Mouse (Mus musculus) heart, postnatal 4 days (tissue): ENCODE results near the gene Hoxb5. TPM values are rescaled to one million over a fixed set of nuclear protein-coding genes. Genes with fewer than 3 reads are reported as not detected.
A peak's percentile ranks its signal among the peaks of the same experiment; 100 is the strongest.

ENCODE experiments used
- DNase-seq: peaks from one replicate; pipeline ENCODE4 v3.0.0; 2021
- microRNA-seq, 2 experiments: library from miRNA; unstranded; fragments of <30 nt; microRNA quantifications; one replicate each; pipeline ENCODE4 v1.2.0; 2021 to 2022
- total RNA-seq, 2 experiments: library from RNA; stranded (reverse); gene quantifications; 2 replicates each; pipeline ENCODE4 v1.2.3; 2021

Hoxb5 gene
- total RNA-seq, 2 experiments from 2014 or later: 0.32 TPM; not detected in 1

- peak; percentile 22 for DNase-seq
Measured at GRCm38 (mm10) chr11:96354376-96354775, 51.2 kb downstream of the Hoxb5 start.

GRCm38 (mm10) chr11:96354801-96355311 is 51.7 kb downstream of the Hoxb5 start:
- no peak for DNase-seq

Small RNAs within 50 kb of the gene (microRNA-seq; reads per million reads assigned to microRNA genes)
- gene Mir10a: 916 to 952 reads per million in 2 experiments
- gene Mir196a-1: 0 reads per million in 2 experiments

Other genes starting within 250 kb of the Hoxb5 start
- 10 to 100 TPM; 47.4 to 48.3 TPM for gene Ube2z, start 237.9 kb upstream of the Hoxb5 start, total RNA-seq
- 1,000 to 10,000 TPM; 2,269 to 2,363 TPM for gene Atp5g1, start 227.7 kb upstream of the Hoxb5 start, total RNA-seq
- gene Calcoco2, start 191.4 kb upstream of the Hoxb5 start, total RNA-seq: not detected
- not detected for gene Ttll6, start 169.6 kb upstream of the Hoxb5 start, total RNA-seq
- gene Hoxb13, start 109.0 kb upstream of the Hoxb5 start, total RNA-seq: not detected
- gene Hoxb9, start 31.9 kb upstream of the Hoxb5 start, total RNA-seq: not detected
- gene Hoxb8, start 21.4 kb upstream of the Hoxb5 start, total RNA-seq: not detected
- under 1 TPM in 1 of 2 experiments, not detected in 1; 0.24 TPM for gene Hoxb7, start 16.7 kb upstream of the Hoxb5 start, total RNA-seq
- not detected for gene Hoxb6, start 10.9 kb upstream of the Hoxb5 start, total RNA-seq
- 1 to 10 TPM in 1 of 2 experiments, under 1 TPM in 1; 0.74 to 1.0 TPM for gene Hoxb4, start 14.9 kb downstream of the Hoxb5 start, total RNA-seq
- gene Hoxb3, start 20.0 kb downstream of the Hoxb5 start, total RNA-seq: 1 to 10 TPM; 1.4 to 1.5 TPM
- gene Hoxb2, start 47.2 kb downstream of the Hoxb5 start, total RNA-seq: 1 to 10 TPM; 1.3 to 2.2 TPM
- gene Hoxb1, start 62.4 kb downstream of the Hoxb5 start, total RNA-seq: not detected
- under 1 TPM in 1 of 2 experiments, not detected in 1; 0.29 TPM for gene Skap1, start 161.3 kb downstream of the Hoxb5 start, total RNA-seq